In the genomic region with DNA sequence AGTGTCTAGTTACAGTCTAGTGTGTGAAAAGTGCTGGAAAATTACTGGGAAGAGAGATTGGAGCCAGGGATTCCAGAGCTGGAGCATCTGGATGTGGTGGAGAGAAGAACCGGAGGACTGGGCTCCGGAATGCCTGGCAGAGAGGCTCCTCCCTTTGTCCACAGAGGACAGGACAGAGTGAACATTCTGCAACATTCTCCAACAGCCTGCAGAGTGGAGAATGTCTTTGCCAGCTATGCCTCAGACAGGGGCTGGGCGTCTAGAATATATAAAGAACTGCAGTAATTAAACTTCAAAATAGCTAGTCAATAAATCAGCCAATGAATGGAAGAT, we compare ENCODE assay signal across 8 mouse cellular contexts. TPM values are rescaled to one million over a fixed set of nuclear protein-coding genes. Genes with fewer than 3 reads are reported as not detected.
DNase-seq lines count a peak whose midpoint lies in the region; ATAC-seq and TF ChIP-seq lines count a peak whose summit lies in the region.

No protein-coding gene starts in this region.

- no peak overlapping the region for H3K27ac ChIP-seq in embryonic facial prominence, embryonic 12.5 days
- H3K27ac ChIP-seq in embryonic facial prominence, embryonic 10.5 days (replicated peaks) = no peak overlapping the region
- no peak overlapping the region for H3K27ac ChIP-seq in lung, postnatal 0 days (ENCODE audit: low read length)
- H3K27ac ChIP-seq in kidney, embryonic 15.5 days = no peak overlapping the region
- H3K27ac ChIP-seq in neural tube, embryonic 14.5 days (ENCODE audit: low read depth, low read length) = no peak overlapping the region

- H3K36me3 ChIP-seq in embryonic facial prominence, embryonic 12.5 days = no peaks in the 10 kb centered on the region
- no peaks in the 10 kb centered on the region for H3K36me3 ChIP-seq in embryonic facial prominence, embryonic 10.5 days (replicated peaks)
- no peaks in the 10 kb centered on the region for H3K36me3 ChIP-seq in lung, postnatal 0 days (ENCODE audit: insufficient read depth, low read length)
- H3K36me3 ChIP-seq in kidney, embryonic 15.5 days = no peaks in the 10 kb centered on the region
- no peaks in the 10 kb centered on the region for H3K36me3 ChIP-seq in neural tube, embryonic 14.5 days (ENCODE audit: control insufficient read depth, insufficient read depth, low read length)

- H3K27me3 ChIP-seq in embryonic facial prominence, embryonic 12.5 days = 0 out of 2 replicates have a peak, but pooled peaks cover 6% of the 10 kb centered on the region
- peaks cover 11% of the 10 kb centered on the region for H3K27me3 ChIP-seq in embryonic facial prominence, embryonic 10.5 days (replicated peaks; ENCODE audit: low read depth, poor library complexity, severe bottlenecking)
- no peaks in the 10 kb centered on the region for H3K27me3 ChIP-seq in lung, postnatal 0 days (replicated peaks; ENCODE audit: insufficient read depth, low read length)
- H3K27me3 ChIP-seq in kidney, embryonic 15.5 days = peaks cover 9% of the 10 kb centered on the region
- H3K27me3 ChIP-seq in neural tube, embryonic 14.5 days (ENCODE audit: control insufficient read depth, insufficient read depth, low read length) = no peaks in the 10 kb centered on the region

- 52% methylated on average over 3 of the region's 3 CpGs for WGBS in embryonic facial prominence, embryonic 12.5 days
- 69% methylated on average over 3 of the region's 3 CpGs for WGBS in embryonic facial prominence, embryonic 10.5 days
- 40% methylated on average over 3 of the region's 3 CpGs for WGBS in lung, postnatal 0 days
- WGBS in kidney, embryonic 15.5 days = 48% methylated on average over 3 of the region's 3 CpGs
- WGBS in neural tube, embryonic 14.5 days = 32% methylated on average over 3 of the region's 3 CpGs

- DNase-seq in embryonic facial prominence, embryonic 10.5 days (ENCODE audit: low spot score) = no peak
- peak; percentile 11 for DNase-seq in lung, postnatal 0 days (ENCODE audit: low spot score)
- no peak for DNase-seq in lung, postnatal 4 days
- no peak for DNase-seq in B cell, adult 2 months
- no peak for DNase-seq in testis, postnatal 14 days (ENCODE audit: low spot score)

- no peak for TF ChIP-seq EP300 in lung, postnatal 0 days (IDR thresholded peaks at IDR 0.05)

- no peaks in the 10 kb centered on the region for H3K9me3 ChIP-seq in embryonic facial prominence, embryonic 12.5 days
- 0 out of 2 replicates have a peak, but pooled peaks cover 5% of the 10 kb centered on the region for H3K9me3 ChIP-seq in embryonic facial prominence, embryonic 10.5 days
- H3K9me3 ChIP-seq in lung, postnatal 0 days (ENCODE audit: low read length) = no peaks in the 10 kb centered on the region
- no peaks in the 10 kb centered on the region for H3K9me3 ChIP-seq in kidney, embryonic 15.5 days (replicated peaks)
- no peaks in the 10 kb centered on the region for H3K9me3 ChIP-seq in neural tube, embryonic 14.5 days (ENCODE audit: control insufficient read depth, low read length)

- no peak for ATAC-seq in embryonic facial prominence, embryonic 12.5 days (ENCODE audit: insufficient number of reproducible peaks, insufficient read depth, low FRiP score, low TSS enrichment)
- ATAC-seq in lung, postnatal 0 days = no peak
- no peak for ATAC-seq in kidney, embryonic 15.5 days (replicated peaks; ENCODE audit: low FRiP score)
- ATAC-seq in neural tube, embryonic 14.5 days (ENCODE audit: low read depth) = no peak

- no peak overlapping the region for H3K4me3 ChIP-seq in embryonic facial prominence, embryonic 12.5 days
- no peak overlapping the region for H3K4me3 ChIP-seq in embryonic facial prominence, embryonic 10.5 days
- no peak overlapping the region for H3K4me3 ChIP-seq in lung, postnatal 0 days (ENCODE audit: low read depth, low read length)
- peak overlapping the region; percentile 68 for H3K4me3 ChIP-seq in kidney, embryonic 15.5 days (replicated peaks)
- H3K4me3 ChIP-seq in neural tube, embryonic 14.5 days (ENCODE audit: low read depth, low read length) = peak overlapping the region; percentile 71

- no peak overlapping the region for H3K9ac ChIP-seq in embryonic facial prominence, embryonic 12.5 days
- no peak overlapping the region for H3K9ac ChIP-seq in lung, postnatal 0 days (replicated peaks; ENCODE audit: low read depth)
- H3K9ac ChIP-seq in kidney, embryonic 15.5 days = 0 out of 2 replicates have a peak overlapping the region, but pooled peaks have one; percentile 76
- peak overlapping the region; percentile 76; the same call in 1 of the 2 replicates for H3K9ac ChIP-seq in neural tube, embryonic 14.5 days (replicated peaks; ENCODE audit: low read depth, low read length)

- no peaks in the 10 kb centered on the region; the same call in 1 of the 2 replicates for H3K4me1 ChIP-seq in embryonic facial prominence, embryonic 12.5 days
- peaks cover 14% of the 10 kb centered on the region for H3K4me1 ChIP-seq in embryonic facial prominence, embryonic 10.5 days
- peaks cover 4% of the 10 kb centered on the region; the same call in 1 of the 2 replicates for H3K4me1 ChIP-seq in lung, postnatal 0 days (ENCODE audit: insufficient read depth, low read depth, low read length)
- peaks cover 8% of the 10 kb centered on the region for H3K4me1 ChIP-seq in kidney, embryonic 15.5 days
- peaks cover 7% of the 10 kb centered on the region; the same call in 1 of the 2 replicates for H3K4me1 ChIP-seq in neural tube, embryonic 14.5 days (ENCODE audit: control insufficient read depth, insufficient read depth, low read length)

- H3K4me2 ChIP-seq in embryonic facial prominence, embryonic 12.5 days (replicated peaks) = peak overlapping the region; percentile 99; the same call in 1 of the 2 replicates
- no peak overlapping the region; the same call in 1 of the 2 replicates for H3K4me2 ChIP-seq in lung, postnatal 0 days (replicated peaks; ENCODE audit: low read depth, low read length)
- peak overlapping the region; percentile 98 for H3K4me2 ChIP-seq in kidney, embryonic 15.5 days
- H3K4me2 ChIP-seq in neural tube, embryonic 14.5 days (ENCODE audit: low read depth, low read length) = peak overlapping the region; percentile 87

- TF ChIP-seq CTCF in lung, postnatal 0 days (IDR thresholded peaks at IDR 0.05) = no peak

RNA-seq across cellular contexts. Expression of a gene that starts 2.7 kb away (rescaled TPM):
- 0.06 and 0.10 TPM in 2 replicates for polyA plus RNA-seq in embryonic facial prominence, embryonic 12.5 days (2016; fragmentation: Nextera tagmentation; extraction: Ambion mirVana)
- not detected in 2 replicates for polyA plus RNA-seq in embryonic facial prominence, embryonic 10.5 days (2016; fragmentation: Nextera tagmentation; extraction: Ambion mirVana)
- not detected in 2 replicates for polyA plus RNA-seq in lung, postnatal 0 days (2015; fragmentation: Nextera tagmentation; extraction: Ambion mirVana)
- 0.23 and 0.27 TPM in 2 replicates for polyA plus RNA-seq in kidney, embryonic 15.5 days (2015; fragmentation: Nextera tagmentation; extraction: Ambion mirVana)
- polyA plus RNA-seq in neural tube, embryonic 14.5 days (2014; fragmentation: Nextera tagmentation; extraction: Ambion mirVana) = 0.12 TPM in 1 of 2 replicates, not detected in the other

RNA-seq across cellular contexts. Expression of a gene that starts 36.1 kb away (rescaled TPM):
- not detected in 2 replicates for polyA plus RNA-seq in embryonic facial prominence, embryonic 12.5 days (2016; fragmentation: Nextera tagmentation; extraction: Ambion mirVana)
- polyA plus RNA-seq in embryonic facial prominence, embryonic 10.5 days (2016; fragmentation: Nextera tagmentation; extraction: Ambion mirVana) = not detected in 2 replicates
- polyA plus RNA-seq in lung, postnatal 0 days (2015; fragmentation: Nextera tagmentation; extraction: Ambion mirVana) = not detected in 2 replicates
- polyA plus RNA-seq in kidney, embryonic 15.5 days (2015; fragmentation: Nextera tagmentation; extraction: Ambion mirVana) = 11.5 and 12.6 TPM in 2 replicates
- not detected in 2 replicates for polyA plus RNA-seq in neural tube, embryonic 14.5 days (2014; fragmentation: Nextera tagmentation; extraction: Ambion mirVana)

RNA-seq across cellular contexts. Expression of a gene that starts 51.5 kb away (rescaled TPM):
- polyA plus RNA-seq in embryonic facial prominence, embryonic 12.5 days (2016; fragmentation: Nextera tagmentation; extraction: Ambion mirVana) = 21.6 and 23.4 TPM in 2 replicates
- 19.3 and 21.4 TPM in 2 replicates for polyA plus RNA-seq in embryonic facial prominence, embryonic 10.5 days (2016; fragmentation: Nextera tagmentation; extraction: Ambion mirVana)
- polyA plus RNA-seq in lung, postnatal 0 days (2015; fragmentation: Nextera tagmentation; extraction: Ambion mirVana) = 7.4 and 8.8 TPM in 2 replicates
- 25.3 and 26.3 TPM in 2 replicates for polyA plus RNA-seq in kidney, embryonic 15.5 days (2015; fragmentation: Nextera tagmentation; extraction: Ambion mirVana)
- 5.1 and 7.3 TPM in 2 replicates for polyA plus RNA-seq in neural tube, embryonic 14.5 days (2014; fragmentation: Nextera tagmentation; extraction: Ambion mirVana)

Comparison
In these comparisons a context has a peak if more than half of its experiments do, and no peak if none do; other contexts are left out.
1. H3K4me3 ChIP-seq: peak in kidney, embryonic 15.5 days (single experiment) and neural tube, embryonic 14.5 days (single experiment); none in embryonic facial prominence, embryonic 12.5 days (single experiment), embryonic facial prominence, embryonic 10.5 days (single experiment) and lung, postnatal 0 days (single experiment).
2. H3K9ac ChIP-seq: peak in kidney, embryonic 15.5 days (single experiment) and neural tube, embryonic 14.5 days (single experiment); none in embryonic facial prominence, embryonic 12.5 days (single experiment) and lung, postnatal 0 days (single experiment).
3. RNA of a gene that starts 36.1 kb away (polyA plus RNA-seq): 11.5 to 12.6 TPM in kidney, embryonic 15.5 days; not detected in neural tube, embryonic 14.5 days, not detected in embryonic facial prominence, embryonic 12.5 days, not detected in embryonic facial prominence, embryonic 10.5 days and not detected in lung, postnatal 0 days; every median in the first group is over 10 times any median in the second.